Mouse (Mus musculus) 3134 (cell line): ENCODE data around the gene Stoml3.

Experiments used
- DNase-seq: peaks from one replicate; pipeline ENCODE4 v3.0.0-alpha.2; 2011; ENCODE audit warnings: low spot score; ENCODE audit not compliant: insufficient read length; ENCODE audit errors: extremely low read depth

Stoml3 gene

GRCm38 (mm10) chr3:53477468-53477867, 11.0 kb upstream of the Stoml3 start:
- DNase-seq = no peak

- no peak for DNase-seq
These were observed 9.9 kb upstream of the Stoml3 start for GRCm38 (mm10) chr3:53478419-53479046.

GRCm38 (mm10) chr3:53483414-53484059, 4.9 kb upstream of the Stoml3 start:
- no peak for DNase-seq

- no peak for DNase-seq
These were observed 1.9 kb upstream of the Stoml3 start for GRCm38 (mm10) chr3:53486561-53486960.

GRCm38 (mm10) chr3:53486996-53487576, 1.4 kb upstream of the Stoml3 start:
- no peak for DNase-seq

- DNase-seq = no peak
These were observed 10.0 kb downstream of the Stoml3 start for GRCm38 (mm10) chr3:53498351-53498905.

GRCm38 (mm10) chr3:53502428-53502827, 14.0 kb downstream of the Stoml3 start:
- DNase-seq = peak; percentile 27

GRCm38 (mm10) chr3:53513096-53513495, 24.6 kb downstream of the Stoml3 start:
- no peak for DNase-seq

- DNase-seq = no peak
These were observed 26.0 kb downstream of the Stoml3 start for GRCm38 (mm10) chr3:53514221-53515065.

- DNase-seq = no peak
These were observed 34.3 kb downstream of the Stoml3 start for GRCm38 (mm10) chr3:53522794-53523193.

- no peak for DNase-seq
These were observed 37.3 kb downstream of the Stoml3 start for GRCm38 (mm10) chr3:53525737-53526136.

GRCm38 (mm10) chr3:53530305-53530704, 41.9 kb downstream of the Stoml3 start:
- no peak for DNase-seq

- DNase-seq = no peak
These were observed 43.6 kb downstream of the Stoml3 start for GRCm38 (mm10) chr3:53532091-53532490.

GRCm38 (mm10) chr3:53552691-53553090, 64.2 kb downstream of the Stoml3 start:
- no peak for DNase-seq

- no peak for DNase-seq
These were observed 66.8 kb downstream of the Stoml3 start for GRCm38 (mm10) chr3:53555031-53555952.

- DNase-seq = no peak
These were observed 69.1 kb downstream of the Stoml3 start for GRCm38 (mm10) chr3:53557388-53558214.
